Mouse (Mus musculus) lung, adult 18-20 months (tissue): ENCODE data around the gene Eif4g1.

ENCODE experiments used
- DNase-seq, 2 experiments: peaks; one replicate each; pipeline ENCODE4 v3.0.0; 2022; ENCODE audit warnings: mixed read lengths in 2 of 2

Eif4g1 gene

GRCm38 (mm10) chr16:20706407-20707055 is 38.4 kb downstream of the Eif4g1 start:
- DNase-seq: no peak

DNA sequence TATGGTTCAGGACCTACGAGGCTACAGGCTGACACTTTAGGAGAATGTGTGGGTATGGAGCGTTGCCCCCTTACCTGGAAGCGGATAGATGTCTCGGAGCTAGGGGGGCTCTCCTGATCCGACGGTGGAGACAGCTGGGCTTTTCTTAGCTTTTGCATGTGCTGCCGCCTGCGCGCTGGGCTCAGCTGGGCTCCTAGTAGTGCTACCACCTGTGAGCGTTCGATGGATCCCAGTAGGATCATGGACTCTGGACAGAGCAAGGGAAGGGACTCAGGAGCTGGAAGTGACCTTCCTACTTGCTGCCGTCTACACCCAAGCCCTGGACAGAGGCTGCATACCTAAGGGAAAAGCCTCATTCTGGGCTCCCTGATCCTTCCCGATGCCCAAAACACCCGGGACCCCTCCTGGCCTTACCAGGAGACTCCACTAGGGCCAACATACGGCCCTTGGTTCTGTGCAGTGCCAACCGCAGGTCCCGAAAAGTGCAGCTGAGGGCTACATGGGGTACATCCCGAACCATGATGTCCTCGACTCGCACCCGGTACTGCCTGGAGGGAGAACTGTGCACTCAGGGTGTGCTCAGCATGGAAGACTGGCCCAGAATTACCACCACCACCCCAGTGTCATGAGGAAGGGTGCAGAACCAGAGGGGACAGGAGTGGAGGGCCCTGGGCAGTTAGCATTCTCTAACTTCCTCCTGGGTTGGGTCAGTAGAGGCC is 40.3 kb downstream of the Eif4g1 start:
- DNase-seq: no peak

GRCm38 (mm10) chr16:20708939-20709734 is 41.0 kb downstream of the Eif4g1 start:
- no peak for DNase-seq

GRCm38 (mm10) chr16:20710370-20710769 is 42.3 kb downstream of the Eif4g1 start:
- no peak for DNase-seq

DNA sequence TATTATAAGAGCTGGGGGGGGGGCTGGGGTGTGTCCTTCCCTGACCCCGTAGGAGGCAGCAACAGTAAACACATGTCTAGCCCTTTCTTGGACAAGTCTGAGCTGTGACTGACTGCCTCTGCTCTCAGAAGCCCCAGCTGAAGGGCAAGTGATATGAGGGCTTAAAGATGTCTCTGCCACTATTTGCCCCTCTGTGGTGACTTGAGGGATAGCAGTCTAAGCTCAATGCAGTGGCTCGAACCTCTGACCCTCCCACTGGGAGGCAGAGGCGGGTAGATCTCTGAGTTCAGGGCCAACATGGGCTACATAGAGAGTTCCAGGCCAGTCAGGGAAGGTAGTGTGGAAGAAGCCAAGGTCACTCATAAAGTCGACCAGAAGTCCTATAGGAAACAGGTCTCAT is 42.7 kb downstream of the Eif4g1 start:
- no peak for DNase-seq

GRCm38 (mm10) chr16:20712190-20712589 is 44.1 kb downstream of the Eif4g1 start:
- DNase-seq: no peak

DNA sequence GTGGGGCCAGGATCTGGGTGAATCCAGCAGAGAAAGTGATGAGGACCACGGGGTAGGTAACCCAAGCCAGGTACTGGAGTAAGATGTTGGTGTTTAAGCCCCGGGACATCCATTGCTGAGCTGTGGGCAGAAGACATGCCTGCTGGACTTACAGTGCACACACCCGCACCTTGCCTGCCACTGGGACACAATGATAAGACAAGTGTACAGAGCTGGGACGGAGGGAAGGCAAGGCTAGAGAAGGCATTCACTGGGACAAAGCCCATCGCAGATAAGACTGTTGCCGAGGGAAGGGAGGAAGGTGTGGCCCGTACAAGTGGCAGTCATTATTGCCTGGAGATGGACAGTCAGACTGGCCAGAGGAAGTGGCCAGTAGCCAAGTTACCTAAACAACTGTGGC is 44.8 kb downstream of the Eif4g1 start:
- no peak for DNase-seq

DNA sequence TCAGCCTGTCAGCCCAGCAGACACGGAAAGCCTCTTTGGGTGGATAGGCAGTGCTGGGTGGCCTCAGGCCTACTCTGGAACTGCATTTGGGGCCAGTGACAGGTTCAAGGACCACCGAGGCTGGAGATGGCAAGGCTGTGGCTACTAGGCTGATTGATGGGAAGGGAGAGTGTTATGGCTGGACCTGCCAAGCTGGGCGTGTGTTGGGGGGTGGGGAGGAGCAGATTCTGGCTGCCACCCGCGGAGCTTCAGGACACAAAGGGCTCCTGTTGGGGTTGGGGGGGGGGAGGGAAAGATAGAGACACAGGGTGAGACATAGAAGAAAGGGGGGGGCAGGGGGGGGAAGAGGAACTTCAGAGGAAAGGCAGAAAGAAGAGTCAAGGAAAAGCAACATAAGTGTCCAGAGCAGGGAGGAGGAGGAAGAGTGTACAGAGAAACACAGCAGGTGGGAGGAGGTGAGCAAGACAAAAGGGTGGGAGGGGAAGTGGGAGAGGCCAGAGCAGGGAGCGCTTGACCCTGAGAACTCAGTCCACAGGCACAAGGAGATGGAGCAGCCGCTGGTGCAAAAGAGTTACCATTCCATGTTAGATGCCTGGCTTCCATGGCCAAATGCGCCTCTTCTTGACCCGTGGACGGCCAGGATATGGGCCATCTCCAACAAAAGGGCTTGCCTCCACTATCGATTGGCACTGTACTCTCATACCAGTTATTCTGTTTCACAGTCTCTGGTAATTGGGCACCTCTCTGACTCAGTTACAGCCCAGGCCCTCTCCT is 46.4 kb downstream of the Eif4g1 start:
- no peak for DNase-seq

DNA sequence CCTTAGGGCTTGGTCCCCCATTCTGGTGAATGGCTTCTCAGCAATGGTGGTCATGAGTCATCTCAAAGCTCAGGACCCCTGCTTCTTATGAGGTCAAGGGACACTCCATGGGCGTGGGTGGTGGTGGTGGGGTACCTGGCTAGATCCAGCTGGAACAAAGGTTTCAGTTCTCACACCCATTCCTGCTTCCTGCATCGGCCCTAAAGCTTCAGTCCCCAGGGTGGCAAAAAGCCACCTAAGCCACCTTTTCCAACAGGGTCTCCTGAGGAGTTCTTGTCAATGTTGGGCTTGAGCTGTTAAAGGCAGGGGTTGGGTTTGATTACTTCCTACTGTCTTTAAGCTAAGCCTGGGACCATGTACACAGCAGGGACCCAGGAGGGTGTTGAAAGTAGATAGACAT is 47.0 kb downstream of the Eif4g1 start:
- no peak for DNase-seq

- DNase-seq: no peak
Observed at GRCm38 (mm10) chr16:20715566-20715965, 47.5 kb downstream of the Eif4g1 start.

DNA sequence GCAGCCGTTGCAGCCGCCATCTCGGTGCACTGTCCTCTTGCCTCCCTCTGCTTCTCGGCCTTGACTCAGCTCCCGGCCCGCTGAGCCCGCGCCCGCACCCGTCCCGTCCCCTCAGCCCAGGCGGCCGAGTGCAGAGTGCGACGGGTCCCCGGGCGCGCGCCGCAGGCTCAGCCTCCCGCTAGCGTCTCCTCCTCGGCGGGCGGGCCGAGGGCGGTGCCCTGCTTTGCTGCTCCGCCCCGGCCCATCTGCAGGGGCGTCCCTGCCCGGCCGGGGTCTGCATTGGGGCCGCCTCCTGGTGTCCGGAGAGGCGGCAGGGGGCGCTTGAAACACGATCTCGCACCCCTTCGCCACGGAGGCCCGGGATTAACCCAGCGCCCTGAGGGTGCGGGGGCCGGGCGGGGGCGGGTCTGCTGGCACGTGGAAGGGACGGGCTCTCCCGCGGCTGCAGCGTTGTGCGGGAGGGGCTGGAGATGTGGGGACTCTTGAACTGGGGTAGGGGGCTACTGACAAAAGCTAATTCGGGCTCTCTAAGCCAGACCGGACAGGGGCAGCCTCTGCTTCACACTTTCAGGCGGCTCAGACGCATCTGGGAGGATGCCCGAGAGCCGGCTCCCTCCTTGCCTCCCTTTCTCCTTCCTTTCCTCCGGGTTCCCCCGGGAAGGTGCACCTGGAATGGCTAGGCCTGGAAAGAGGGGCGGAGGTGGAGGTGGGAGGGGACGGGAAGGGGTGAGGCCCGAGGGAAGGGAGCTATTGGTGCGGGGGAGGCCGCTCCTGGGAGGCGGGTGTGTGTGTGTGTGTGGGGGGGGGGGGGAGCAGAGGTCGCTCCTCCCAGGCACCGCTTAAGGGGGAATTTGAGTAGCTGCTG is 48.1 kb downstream of the Eif4g1 start:
- DNase-seq: peak; percentile 76

- no peak for DNase-seq
Observed at GRCm38 (mm10) chr16:20716841-20717180, 48.7 kb downstream of the Eif4g1 start.

- peak; percentile 98 to 99 for DNase-seq
Observed at GRCm38 (mm10) chr16:20717181-20717977, 49.3 kb downstream of the Eif4g1 start, which contains the start of the genes Polr2h and Clcn2. TSS of gene Polr2h (plus strand) at chr16:20717665. TSS of gene Clcn2 (minus strand) at chr16:20717746.

DNA sequence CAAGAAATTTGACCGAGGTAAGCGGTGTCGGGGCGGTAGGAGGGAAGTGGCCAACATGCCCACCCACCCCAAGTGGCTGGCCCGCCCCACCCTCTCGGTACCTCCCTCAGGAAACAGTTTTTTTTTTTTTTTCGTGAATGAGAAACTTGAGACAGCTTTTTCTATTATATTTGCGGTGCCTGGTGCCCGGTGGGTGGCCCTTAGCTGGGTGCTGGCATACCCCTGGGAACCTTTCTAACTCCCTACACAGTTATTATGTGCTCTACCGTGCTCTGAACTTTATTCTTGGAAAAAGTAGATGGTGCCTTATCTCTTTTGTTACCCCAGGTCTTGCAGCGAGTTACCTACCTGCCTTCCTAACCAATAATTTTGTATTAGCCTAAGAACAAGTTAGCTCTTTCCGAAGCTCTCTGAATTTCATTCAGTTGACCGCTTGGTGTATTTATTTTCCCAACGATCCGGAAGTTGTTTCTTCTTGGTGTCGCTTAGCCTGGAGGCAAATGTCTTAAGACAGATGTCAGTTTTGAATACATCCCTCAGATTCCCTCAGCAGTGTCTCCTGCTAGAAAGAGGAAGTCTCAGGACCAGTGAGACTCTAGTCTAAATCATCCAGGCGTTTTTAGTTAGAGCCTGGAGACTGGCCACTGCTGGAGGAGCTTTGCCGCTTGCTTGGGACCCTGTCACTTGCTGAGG is 50.0 kb downstream of the Eif4g1 start:
- DNase-seq: no peak

GRCm38 (mm10) chr16:20721808-20722207 is 53.7 kb downstream of the Eif4g1 start:
- DNase-seq: no peak

DNA sequence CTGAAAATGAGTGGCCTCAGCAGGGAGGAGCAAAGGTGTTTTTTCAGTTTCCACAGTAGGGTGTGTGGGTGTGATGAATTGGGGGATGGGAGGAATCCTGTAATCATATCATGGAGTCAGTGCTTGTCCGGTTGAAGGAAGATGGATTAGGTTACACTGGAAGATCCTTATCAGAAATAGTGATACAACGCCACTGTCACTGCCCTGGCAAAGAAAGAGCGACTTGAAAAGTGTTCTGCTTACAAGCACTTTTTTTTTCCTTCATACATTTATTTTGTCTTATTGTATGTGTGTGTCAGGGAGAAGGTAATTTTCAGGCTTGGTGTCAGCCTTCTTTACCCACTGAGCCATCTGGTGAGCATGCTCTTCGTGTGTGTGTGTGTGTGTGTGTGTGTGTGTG is 54.6 kb downstream of the Eif4g1 start:
- no peak for DNase-seq

GRCm38 (mm10) chr16:20723247-20723646 is 55.1 kb downstream of the Eif4g1 start:
- DNase-seq: no peak

DNA sequence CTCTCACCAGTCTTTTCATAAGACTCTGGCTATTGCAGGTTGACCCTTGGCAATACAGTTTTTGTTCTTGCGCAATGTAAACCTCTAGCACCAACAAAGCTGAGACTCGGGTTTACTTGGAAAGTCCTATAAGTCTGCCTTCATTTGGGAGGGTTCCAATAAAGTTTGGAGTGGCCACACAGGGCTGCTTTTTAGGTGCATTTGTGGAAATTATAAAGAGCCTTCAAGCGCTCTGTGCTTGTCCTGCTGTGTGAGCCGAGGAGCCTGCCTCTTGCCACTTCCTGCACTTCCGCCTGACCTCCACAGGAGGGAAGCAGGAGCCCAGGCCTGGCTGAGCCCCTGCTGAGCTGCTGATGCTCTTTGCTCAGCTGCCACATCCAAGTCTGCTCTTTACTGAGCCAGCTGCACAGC is 56.2 kb downstream of the Eif4g1 start:
- peak; percentile 63 to 64 for DNase-seq

DNA sequence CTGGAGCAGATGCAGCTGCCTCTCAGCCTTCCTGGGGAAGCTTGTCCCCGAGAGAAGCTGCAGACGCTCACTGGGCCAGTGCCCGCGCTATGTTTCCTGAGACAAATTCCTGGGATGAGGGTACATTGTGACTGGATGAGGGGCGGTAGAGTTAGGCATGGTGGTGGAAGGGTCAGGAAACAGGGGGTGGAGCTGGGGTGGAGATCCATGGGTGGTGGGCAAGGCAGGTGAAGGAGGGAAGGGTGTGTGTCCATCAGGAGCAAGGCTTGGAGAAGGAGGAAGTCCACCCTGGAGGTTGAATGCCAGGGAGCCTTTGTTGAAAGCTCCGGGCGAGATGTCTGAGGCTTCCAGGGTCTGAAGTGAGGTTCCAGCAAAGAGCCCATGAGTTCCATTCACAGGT is 57.2 kb downstream of the Eif4g1 start:
- DNase-seq: no peak

GRCm38 (mm10) chr16:20725750-20726149 is 57.6 kb downstream of the Eif4g1 start:
- no peak for DNase-seq
